Mouse (Mus musculus) cerebellum, adult 2 months (tissue): ENCODE data around the gene Adcy9.

Experiments
- CTCF ChIP-seq: fragments of 200-500 bp; IDR thresholded peaks from 2 replicates; pipeline ENCODE4 v1.5.1; 2011; ENCODE audit warnings: low read depth, mild to moderate bottlenecking, control low read depth, low read length, moderate library complexity, borderline replicate concordance; ENCODE audit not compliant: insufficient read depth
- POLR2A ChIP-seq: fragments of 200-500 bp; IDR thresholded peaks from 2 replicates; pipeline ENCODE4 v1.6.1; 2011; ENCODE audit warnings: low read length, control low read depth, borderline replicate concordance; ENCODE audit not compliant: insufficient read depth

- TF ChIP-seq CTCF (no peak), POLR2A (peak; percentile 75)
These were observed at the start of gene Adcy9 for GRCm38 (mm10) chr16:4420298-4421054.
